Mouse (Mus musculus) hindbrain, embryonic 16.5 days (tissue): ENCODE measurements around the gene Neurog1. TPM values are rescaled to one million over a fixed set of nuclear protein-coding genes. Genes with fewer than 3 reads are reported as not detected.

Source experiments
- ATAC-seq: fragments of 200-750 bp; cut with Nextera tagmentation; 2 replicates; pipeline ENCODE4 v1.8.0; 2017; ENCODE audit warnings: moderate TSS enrichment, moderate library complexity
- H3K27ac ChIP-seq: fragments of 300-500 bp; sonication (generic); 2 replicates; pipeline ENCODE4 v1.5.1; 2014; ENCODE audit warnings: low read depth, mild to moderate bottlenecking, control low read depth, low read length, moderate library complexity
- H3K27me3 ChIP-seq: fragments of 300-500 bp; sonication (generic); replicated peaks from 2 replicates; pipeline ENCODE4 v1.6.1; 2014; ENCODE audit warnings: low read length; ENCODE audit not compliant: control insufficient read depth, insufficient read depth
- H3K36me3 ChIP-seq: fragments of 300-500 bp; sonication (generic); 2 replicates; pipeline ENCODE4 v1.6.1; 2014; ENCODE audit warnings: mild to moderate bottlenecking, low read length, moderate library complexity, mixed read lengths; ENCODE audit not compliant: control insufficient read depth, insufficient read depth
- H3K4me1 ChIP-seq: fragments of 300-500 bp; sonication (generic); 2 replicates; pipeline ENCODE4 v1.6.1; 2014; ENCODE audit warnings: low read depth, low read length; ENCODE audit not compliant: control insufficient read depth, insufficient read depth
- H3K4me2 ChIP-seq: fragments of 300-500 bp; sonication (generic); 2 replicates; pipeline ENCODE4 v1.6.1; 2014; ENCODE audit warnings: mild to moderate bottlenecking, low read length, control low read depth, moderate library complexity
- H3K4me3 ChIP-seq: fragments of 300-500 bp; sonication (generic); 2 replicates; pipeline ENCODE4 v1.5.1; 2014; ENCODE audit warnings: mild to moderate bottlenecking, low read length, control low read depth, moderate library complexity
- H3K9ac ChIP-seq: fragments of 300-500 bp; sonication (generic); 2 replicates; pipeline ENCODE4 v1.6.1; 2014; ENCODE audit warnings: low read depth, mild to moderate bottlenecking, control low read depth, low read length, moderate library complexity
- H3K9me3 ChIP-seq: fragments of 300-500 bp; sonication (generic); 2 replicates; pipeline ENCODE4 v1.6.1; 2014; ENCODE audit warnings: mild to moderate bottlenecking, low read length, moderate library complexity; ENCODE audit not compliant: control insufficient read depth
- WGBS: fragments of 180-500 bp; shearing (Covaris S2); extraction: QIAGEN DNeasy Blood & Tissue Kit; methylation state at CpG from one replicate; pipeline ENCODE4 v1.1.7; 2014; 5-methylcytosine and 5-hydroxymethylcytosine counted together
- polyA plus RNA-seq: library from polyadenylated mRNA; unstranded; fragments of >200 nt; fragmentation: Nextera tagmentation; extraction: Ambion mirVana; gene quantifications from 2 replicates; pipeline ENCODE4 v1.2.1, GENCODE M21; 2015

Neurog1 gene
- polyA plus RNA-seq, 1 experiment from 2014 or later = 0.11 TPM

- ATAC-seq = 0 out of 2 replicates have a peak, but pooled peaks have one; percentile 20
- H3K27ac ChIP-seq = no peak overlapping the region
- 0 out of 2 replicates have a peak overlapping the region, but pooled peaks have one; percentile 50 for H3K9ac ChIP-seq
- H3K4me1 ChIP-seq = peaks cover 8% of the 10 kb centered on the region
- WGBS = 7% methylated on average over 8 of the region's 8 CpGs
- H3K36me3 ChIP-seq = no peaks in the 10 kb centered on the region
- peaks cover 5% of the 10 kb centered on the region for H3K9me3 ChIP-seq
- H3K27me3 ChIP-seq = peaks cover 13% of the 10 kb centered on the region
- no peak overlapping the region for H3K4me3 ChIP-seq
- H3K4me2 ChIP-seq = peak overlapping the region; percentile 47
Measured at GRCm38 (mm10) chr13:56209067-56209411, 42.9 kb downstream of the Neurog1 start.

GRCm38 (mm10) chr13:56208225-56209066 lies 43.5 kb downstream of the Neurog1 start:
- no peaks in the 10 kb centered on the region for H3K36me3 ChIP-seq
- WGBS = 4% methylated on average over 33 of the region's 35 CpGs
- H3K9me3 ChIP-seq = peaks cover 5% of the 10 kb centered on the region
- H3K4me2 ChIP-seq = peak overlapping the region; percentile 47
- H3K9ac ChIP-seq = 0 out of 2 replicates have a peak overlapping the region, but pooled peaks have one; percentile 50
- peak; percentile 30; the same call in 1 of the 2 replicates for ATAC-seq
- peaks cover 13% of the 10 kb centered on the region for H3K27me3 ChIP-seq
- H3K4me1 ChIP-seq = peaks cover 8% of the 10 kb centered on the region
- H3K4me3 ChIP-seq = no peak overlapping the region
- no peak overlapping the region for H3K27ac ChIP-seq

Other genes starting within 250 kb of the Neurog1 start
- 239 and 258 TPM in 2 replicates for gene H2afy, start 115.8 kb downstream of the Neurog1 start, polyA plus RNA-seq
- gene Tifab, start 73.3 kb downstream of the Neurog1 start, polyA plus RNA-seq = 1.0 and 1.3 TPM in 2 replicates
- gene Cxcl14, start 44.4 kb upstream of the Neurog1 start, polyA plus RNA-seq = 7.8 and 10.2 TPM in 2 replicates
- gene Gm3045, start 174.4 kb upstream of the Neurog1 start, polyA plus RNA-seq = not detected in 2 replicates
- gene Slc25a48, start 186.2 kb upstream of the Neurog1 start, polyA plus RNA-seq = 0.06 TPM in 1 of 2 replicates, not detected in the other
- not detected in 2 replicates for gene Il9, start 230.1 kb upstream of the Neurog1 start, polyA plus RNA-seq